Mouse (Mus musculus): ENCODE results near the gene Serinc3.
"Not testable (repeated sequence)": the region's sequence is repeated elsewhere in the genome, so short reads cannot be mapped to it uniquely, and the experiment has no call there.

Gene Serinc3

DNA sequence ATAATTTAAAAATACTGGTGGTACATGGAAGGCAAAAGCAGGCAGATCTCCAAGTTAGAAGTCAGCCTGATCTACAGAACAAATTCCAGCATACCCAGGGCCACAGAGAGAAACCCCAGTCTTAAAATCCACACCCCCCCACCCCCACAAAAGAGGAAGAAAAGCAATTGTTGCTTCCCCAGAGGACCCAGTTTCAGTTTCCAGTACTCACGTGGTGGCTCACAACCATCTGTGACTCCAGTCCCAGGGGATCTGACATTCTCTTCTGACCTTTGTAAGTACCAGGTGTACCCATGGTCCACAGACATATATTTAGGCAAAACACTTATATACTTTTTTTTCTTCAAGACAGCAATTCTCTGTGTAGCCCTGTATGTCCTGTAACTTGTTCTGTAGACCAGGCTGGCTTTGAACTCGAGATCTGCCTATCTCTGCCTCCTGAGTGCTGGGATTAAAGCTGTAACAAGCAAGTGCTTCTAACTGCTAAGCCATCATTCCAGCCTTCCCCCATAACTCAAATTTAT lies 17.8 kb upstream of the Serinc3 start:
- in situ Hi-C loops (cut with MboI, MseI): no loop called here

DNA sequence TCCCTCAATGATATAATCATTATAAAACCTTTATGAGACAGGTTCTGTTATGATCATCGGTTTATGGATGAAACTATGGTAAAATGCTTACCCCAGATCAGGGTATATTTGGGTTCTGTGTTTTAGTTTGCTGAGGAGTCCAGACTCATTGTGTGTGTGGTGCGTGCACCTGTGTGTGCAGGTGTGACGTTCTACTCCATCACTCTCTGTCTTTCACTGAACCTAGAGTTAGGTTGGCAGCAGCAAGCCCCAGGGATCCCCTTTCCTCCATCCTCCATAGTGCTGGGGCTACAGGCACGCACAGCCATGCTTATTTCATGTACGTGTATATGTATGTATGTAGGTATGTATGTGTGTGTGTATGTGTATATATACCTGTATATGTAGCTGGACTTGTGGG lies 17.1 kb upstream of the Serinc3 start:
- in situ Hi-C loops (cut with MboI, MseI): no loop called here

DNA sequence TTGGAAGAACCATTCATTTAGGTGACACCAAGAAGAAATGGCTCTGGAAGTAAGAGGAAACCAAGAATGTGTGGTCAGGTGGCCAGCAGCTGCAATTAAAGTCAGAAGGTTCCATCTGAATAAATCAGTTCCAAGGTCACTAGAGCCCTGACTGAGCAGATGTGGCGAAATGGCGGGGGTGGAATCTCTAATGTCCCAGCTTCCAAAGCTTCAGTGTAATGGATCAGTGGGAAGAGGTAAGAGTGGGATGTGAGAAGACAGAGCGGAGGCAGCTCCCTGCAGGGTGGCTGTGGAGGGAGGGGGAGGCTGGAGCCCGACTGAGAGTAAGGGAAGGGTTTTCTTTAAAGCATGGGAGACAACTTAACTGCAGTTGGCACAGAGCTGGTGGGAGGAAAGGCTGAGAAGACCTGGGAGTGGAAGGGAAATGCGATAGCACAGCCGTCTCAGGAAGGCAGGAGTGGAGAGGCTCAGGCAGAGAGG lies 16.5 kb upstream of the Serinc3 start:
- in situ Hi-C loops (cut with MboI, MseI): no loop called here

DNA sequence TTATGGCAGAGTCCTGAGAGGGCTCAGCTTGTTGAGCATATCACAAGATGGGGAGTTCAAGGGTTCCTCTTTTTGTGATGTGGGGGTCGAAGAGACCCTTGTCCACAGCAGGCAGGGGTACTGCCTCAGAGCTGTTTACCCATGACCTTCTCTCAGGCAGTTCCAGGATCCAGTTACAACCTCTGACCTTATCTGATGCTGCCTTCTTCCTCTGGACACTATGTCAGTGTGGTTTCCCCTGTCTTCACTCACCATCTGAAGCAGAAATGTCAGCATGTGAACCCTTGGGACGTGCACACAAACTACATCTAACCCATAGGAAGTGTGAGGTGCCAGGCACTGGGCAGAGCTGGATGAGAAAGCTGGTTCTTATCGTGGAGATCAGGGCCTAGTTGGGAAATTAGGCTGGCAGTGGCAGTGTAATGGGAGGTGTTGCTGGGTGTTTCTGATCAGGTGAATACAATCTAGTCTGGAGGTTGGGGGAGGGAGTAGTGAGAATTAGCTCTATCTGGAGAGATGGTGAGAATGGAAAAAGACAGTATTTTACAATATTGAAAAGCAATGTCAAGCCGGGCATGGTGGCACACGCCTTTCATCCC lies 15.3 kb upstream of the Serinc3 start:
- in situ Hi-C loops (cut with MboI, MseI): no loop called here

DNA sequence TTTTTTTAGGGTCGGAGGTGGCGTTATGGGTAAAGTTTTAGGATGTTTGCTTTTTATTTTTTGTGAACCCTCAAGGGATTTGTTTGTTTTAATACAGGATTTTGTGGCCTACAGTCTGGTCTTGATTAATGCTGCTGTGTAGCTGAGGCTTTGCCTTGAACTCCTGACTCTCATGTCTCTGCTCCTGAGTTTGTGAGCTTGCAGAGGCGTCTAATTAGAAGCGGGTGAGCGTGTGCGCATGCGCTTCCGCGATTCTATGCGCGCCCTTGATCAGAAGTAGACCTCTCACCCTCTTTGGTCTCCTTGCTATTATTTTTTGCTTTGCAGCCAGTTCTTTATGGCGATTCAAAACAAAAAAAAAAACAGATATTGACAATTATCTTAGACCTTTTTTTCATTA lies 14.5 kb upstream of the Serinc3 start:
- in situ Hi-C loops (cut with MboI, MseI): no loop called here

DNA sequence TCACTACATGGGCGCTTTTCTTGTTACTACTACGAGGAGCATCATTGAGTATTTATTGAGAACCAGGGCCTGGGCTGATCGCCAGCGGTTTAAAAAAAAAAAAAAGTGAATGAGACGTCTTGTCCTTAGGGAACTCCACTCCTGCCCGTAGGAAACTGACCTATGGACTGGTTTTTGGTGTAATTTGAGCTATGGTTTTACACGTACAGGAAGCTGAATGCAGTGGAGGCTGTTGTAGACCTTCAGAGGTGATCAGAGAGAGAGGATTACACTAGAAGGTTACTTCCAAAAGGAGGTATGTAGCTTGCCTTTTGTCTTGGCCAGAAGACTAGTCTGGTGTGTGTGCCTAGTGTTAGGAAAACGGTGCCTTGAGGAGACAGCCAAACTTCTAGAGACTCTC lies 14.0 kb upstream of the Serinc3 start:
- in situ Hi-C loops (cut with MboI, MseI): no loop called here

DNA sequence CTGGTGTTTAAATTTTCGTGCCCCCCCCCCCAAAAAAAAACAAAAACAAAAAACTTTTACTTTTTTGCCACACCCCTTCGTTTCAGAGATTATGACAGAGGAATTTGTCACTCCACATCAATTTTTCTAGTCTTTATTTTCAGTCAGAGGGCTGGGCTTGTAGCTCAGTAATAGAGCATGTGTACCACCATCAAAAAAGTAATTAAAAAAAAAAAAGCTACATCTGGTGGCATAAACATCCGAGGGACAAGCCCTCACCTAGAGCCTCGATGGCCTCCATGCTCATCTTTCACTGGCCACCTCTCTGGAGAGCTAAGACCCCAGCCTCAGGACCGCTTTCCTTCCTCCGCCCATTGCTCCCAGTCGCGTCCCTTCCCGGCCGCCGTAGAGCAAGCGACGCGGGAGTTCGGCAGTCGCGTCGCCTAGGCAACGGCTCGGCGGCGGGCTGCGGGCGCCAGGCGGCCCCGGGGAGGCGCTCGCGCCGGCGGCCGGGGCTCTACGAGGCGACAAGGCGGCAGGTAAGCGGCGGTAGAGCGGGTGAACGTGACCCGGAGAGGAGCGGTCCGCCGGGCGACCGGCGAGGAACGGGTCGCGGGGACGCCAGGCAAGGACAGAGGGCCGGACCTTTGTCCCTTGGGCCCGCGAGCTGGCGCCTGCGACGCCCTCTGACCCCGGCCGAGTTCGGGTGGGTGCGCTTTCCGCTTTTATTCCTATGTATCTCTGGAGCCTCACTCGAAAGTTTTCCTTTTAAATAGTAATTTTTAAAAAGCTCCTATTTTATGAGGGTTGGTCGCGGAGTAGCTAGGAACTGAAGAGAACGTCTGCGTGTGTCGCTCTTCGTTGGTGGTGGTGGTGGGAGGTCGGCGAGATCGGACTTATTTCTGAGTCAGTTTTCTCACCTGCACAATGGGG lies 13.3 kb upstream of the Serinc3 start, which contains the start of gene Pkig:
Gene Pkig, plus strand, starts transcription at position 412 of the 912 bp plus-strand sequence.
- in situ Hi-C loops (cut with MboI, MseI): no loop called here

DNA sequence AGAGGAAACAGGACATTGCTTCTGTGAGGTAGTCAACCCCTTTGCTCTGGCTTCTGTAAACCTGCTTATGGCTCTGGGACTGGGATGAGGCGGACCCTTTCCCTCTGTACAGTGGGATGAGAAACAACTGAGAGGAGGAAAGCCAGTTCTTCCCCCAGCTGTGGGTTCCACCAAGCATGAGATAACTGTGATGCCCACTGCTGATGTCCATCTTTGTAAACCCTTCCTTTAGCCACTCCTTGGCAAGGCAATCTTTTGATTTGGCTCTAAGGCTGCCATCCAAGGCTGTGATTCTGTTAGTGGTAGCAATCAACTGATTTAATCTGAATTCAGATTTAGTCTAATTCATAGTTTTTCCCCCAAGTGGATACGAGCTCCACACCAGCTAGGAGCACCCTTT lies 12.6 kb upstream of the Serinc3 start:
- in situ Hi-C loops (cut with MboI, MseI): no loop called here

DNA sequence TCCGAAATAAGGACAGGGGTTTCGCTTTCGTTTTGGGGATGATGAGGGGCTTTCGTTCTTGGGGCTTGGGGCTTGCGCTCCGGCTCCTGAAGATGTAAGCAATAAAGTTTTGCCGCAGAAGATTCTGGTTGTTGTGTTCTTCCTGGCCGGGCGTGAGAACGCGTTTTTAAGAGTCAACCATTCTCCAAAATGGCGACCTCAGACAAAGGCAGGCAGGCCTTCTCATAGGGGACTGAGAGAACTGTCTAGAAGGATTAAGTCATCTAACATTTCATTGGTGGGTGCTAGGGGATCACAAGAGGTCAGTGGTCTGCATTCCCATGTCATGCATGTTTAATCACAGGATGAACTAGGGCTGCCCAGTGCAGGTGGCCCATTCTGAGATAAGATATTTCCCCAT lies 10.8 kb upstream of the Serinc3 start:
- in situ Hi-C loops (cut with MboI, MseI): not testable (repeated sequence)

DNA sequence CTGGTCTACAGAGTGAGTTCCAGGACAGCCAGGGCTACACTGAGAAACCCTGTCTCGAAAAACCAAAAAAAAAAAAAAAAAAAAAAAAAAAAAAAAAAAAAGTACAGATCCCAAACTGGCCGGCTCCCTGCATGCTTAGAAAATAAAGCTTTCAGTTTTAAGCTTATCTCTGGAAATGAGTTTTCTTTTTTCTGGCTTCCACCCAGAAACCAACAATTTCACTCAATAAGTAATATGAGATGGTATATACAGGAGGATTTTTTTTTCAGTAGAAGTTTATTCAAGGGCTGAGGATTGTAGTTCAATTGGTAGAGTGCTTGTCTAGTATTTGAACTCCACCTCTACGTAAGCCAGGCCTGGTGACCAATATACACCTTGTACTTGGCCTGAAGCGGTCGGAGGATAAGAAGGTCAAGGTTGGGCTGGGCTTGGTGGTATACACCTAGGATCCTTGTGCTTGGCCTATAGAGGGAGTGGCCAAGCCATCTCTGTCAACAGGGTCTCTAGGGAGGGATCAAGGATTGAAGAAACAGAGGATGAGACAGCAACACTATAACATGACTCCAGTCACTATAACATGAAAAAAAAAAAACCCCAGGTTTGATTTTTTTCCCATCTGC lies 1.6 kb upstream of the Serinc3 start:
- in situ Hi-C loops (cut with MboI, MseI): loop anchor here (25.0 kb wide), 1 partner anchor 441 kb away; no protein-coding TSS in a partner anchor

DNA sequence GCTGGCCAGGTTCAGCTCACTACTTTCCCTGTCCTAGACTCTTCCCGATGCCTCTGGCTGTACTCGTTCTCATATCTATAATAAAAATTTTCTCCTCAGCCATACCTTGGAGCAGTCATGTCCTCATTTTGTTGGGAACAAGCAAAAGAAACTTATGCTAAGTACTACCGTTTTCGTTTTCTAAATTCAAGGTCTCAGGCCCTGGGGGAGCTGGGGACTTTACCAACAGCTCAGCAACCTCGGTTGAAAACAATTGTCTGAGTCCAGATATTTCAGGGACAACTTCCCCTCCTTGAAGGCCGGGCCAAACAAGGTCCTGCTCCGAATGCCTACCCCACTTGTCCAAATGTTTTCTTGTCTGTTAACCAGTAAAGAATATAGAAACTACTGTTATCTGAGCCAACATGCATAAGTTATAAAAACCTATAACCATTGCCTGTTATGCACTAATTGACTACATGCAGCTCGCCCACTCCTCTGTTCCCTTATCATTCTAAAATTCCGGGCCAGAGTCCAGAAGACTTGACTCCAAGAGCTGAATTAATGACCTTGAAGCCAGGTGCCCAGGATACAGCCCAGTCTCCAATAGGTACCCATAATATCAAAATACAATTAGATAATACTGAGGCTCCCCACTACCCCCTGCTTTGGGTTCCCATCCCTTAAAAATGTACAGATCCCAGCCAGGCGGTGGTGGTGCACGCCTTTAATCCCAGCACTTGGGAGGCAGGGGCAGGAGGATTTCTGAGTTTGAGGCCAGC lies 949 bp upstream of the Serinc3 start:
- in situ Hi-C loops (cut with MboI, MseI): loop anchor here (25.0 kb wide), 1 partner anchor 441 kb away; no protein-coding TSS in a partner anchor

DNA sequence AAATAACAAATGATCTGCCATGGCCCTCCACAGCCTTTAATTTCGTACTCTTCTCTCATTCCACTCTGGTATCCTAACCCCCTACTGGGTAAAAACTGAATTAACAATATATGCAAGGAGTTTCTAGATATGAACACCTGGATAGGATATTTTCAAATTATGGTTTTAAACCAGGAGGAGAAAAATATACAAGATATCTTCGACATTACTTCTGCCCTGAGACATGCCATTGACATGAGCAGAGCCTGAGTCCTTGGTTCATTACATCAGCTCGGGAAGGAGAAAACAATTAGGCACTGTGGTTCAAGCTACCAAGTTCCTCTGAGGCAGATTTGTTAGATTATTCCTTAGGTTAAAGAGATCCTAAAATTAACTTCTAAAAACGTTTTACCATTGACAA lies 884 bp downstream of the Serinc3 start:
- in situ Hi-C loops (cut with MboI, MseI): loop anchor here (25.0 kb wide), 1 partner anchor 443 kb away; no protein-coding TSS in a partner anchor

DNA sequence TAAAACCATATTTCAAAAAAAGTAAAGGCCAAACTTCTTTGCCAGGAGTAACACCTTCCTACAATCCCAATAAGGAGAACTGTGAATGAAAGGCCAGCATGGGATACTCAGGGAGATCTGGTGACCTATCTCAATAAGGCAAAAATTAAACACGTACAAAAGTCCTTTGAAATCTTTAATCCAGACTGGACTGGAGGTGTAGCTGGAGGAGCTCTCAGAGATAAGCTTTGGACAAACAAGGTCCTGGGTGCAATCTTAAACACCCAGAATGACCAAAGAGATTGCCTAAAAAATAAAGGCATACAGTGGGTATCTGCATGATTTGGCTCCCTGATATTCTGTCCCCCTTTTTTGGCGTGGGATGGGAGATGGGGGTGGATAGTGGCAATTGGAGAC lies 1.4 kb downstream of the Serinc3 start:
- in situ Hi-C loops (cut with MboI, MseI): loop anchor here (25.0 kb wide), 1 partner anchor 444 kb away; no protein-coding TSS in a partner anchor

DNA sequence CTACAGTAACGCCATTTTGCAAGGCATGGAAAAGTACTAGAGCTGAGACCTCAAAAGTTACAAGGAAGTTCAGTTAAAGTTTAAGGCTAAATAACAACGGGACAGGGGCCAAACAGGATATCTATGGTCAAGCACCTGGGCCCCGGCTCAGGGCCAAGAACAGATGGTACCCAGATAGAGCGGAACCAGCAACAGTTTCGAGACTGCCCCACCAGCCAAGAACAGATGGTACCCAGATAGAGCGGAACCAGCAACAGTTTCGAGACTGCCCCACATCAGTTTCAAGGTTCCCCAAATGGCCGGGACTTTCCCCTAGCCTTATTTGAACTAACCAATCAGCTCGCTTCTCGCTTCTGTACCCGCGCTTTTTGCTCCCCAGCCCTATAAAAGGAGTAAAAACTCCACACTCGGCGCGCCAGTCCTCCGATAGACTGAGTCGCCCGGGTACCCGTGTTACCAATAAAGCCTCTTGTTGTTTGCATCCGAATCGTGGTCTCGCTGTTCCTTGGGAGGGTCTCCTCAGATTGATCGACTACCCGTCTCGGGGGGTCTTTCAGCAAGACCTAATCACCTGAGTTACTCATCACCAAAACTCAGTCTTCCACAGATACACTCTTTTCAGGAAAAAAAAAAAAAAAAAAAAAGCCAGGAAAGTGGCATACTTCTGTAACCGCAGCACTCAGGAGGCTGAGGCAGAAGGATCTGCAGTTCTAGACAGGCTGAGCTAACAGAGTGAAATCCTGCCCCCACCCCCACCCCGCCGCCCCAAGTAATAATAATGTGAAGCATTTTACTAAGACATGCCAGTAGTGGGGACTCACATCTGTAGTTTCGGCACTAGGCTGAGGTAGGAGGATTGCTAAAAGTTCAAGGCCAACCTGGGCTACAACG lies 2.0 kb downstream of the Serinc3 start:
- in situ Hi-C loops (cut with MboI, MseI): loop anchor here (25.0 kb wide), 1 partner anchor 444 kb away; no protein-coding TSS in a partner anchor

DNA sequence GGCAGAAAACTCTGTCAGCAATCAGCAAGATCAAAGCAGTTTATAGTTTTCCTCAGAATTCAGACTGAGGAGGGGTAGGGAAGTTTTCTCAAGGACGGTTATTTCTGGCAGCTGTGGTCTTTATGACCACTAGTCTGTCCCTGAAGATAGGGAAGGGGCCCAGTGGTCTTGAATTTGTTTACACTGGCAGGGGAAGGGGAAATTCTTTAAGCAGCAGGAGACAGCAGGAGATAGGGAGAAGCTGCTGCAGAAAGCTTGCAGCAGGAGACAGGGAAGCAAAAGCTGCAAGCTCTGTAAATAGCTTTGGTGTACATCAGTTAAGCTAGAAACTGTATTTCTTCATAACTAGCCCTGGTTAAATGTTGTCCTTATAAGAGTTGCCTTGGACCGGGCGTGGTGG lies 3.2 kb downstream of the Serinc3 start:
- in situ Hi-C loops (cut with MboI, MseI): loop anchor here (25.0 kb wide), 1 partner anchor 446 kb away; no protein-coding TSS in a partner anchor

DNA sequence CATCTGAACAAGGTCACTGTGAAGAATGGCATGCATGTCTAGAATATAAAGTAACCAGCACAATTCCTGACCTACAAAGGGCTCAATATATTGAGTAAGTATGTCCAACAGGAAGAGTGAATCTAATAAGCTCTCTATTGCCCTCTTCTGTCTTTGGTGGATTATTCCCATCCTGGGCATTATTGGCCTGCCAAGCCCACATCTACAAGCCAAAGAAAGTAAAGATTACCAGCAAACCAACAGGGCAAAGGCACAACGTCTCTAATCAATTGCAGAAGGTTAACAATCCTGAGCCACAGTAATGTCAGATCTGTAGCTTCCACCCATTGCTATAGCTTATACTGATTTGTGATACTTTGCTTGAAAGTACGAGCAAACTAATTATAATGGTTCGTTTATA lies 4.4 kb downstream of the Serinc3 start:
- in situ Hi-C loops (cut with MboI, MseI): loop anchor here (25.0 kb wide), 1 partner anchor 447 kb away; no protein-coding TSS in a partner anchor

DNA sequence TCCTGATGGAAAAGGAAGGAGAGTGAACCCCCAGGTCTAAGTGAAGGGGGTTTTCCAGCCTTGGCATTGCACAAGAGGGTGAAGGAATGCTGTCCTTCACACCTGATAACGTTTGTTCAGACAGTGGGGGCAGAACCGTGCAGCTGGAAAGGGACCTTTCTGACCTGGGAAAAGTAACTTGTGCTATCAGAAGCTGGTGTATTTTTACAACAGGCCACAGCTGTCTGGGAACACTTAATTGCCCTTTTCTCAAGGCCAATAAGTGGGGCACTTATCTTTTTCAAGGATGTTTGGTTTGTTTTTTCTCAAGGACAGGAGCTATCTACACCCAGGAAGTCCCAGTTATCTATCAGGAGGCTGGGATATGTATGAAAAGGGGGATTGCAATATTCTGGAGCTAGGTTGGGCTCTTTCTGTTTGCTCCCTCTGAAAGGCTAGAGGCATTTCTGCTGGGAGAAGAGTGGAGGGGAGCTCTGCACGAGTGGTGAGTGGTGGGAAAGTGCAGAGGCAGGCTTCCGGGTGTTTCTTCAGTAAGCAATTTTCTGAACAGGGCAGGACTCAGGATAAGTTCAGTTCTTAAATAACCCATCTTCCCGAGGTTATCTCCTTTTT lies 7.2 kb downstream of the Serinc3 start:
- in situ Hi-C loops (cut with MboI, MseI): loop anchor here (25.0 kb wide), 1 partner anchor 450 kb away; no protein-coding TSS in a partner anchor

DNA sequence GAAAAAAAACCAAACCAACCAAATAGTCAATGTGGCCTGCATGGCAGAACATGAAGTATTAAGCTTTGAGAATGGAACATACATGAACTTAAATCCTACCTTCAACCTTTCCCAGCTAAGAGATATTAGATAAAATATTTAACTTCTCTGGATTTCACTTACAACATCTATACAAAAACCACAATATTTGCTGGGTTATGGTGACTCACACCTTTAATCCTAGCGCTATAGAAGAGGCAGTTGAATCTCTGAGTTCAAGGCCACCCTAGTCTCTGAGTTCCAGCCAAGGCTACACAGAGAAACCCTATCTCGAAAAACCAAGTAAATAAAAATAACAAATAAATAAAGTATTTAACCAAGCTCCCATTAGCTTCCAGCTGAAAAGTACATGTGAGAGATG lies 8.9 kb downstream of the Serinc3 start:
- in situ Hi-C loops (cut with MboI, MseI): loop anchor here (25.0 kb wide), 1 partner anchor 451 kb away; no protein-coding TSS in a partner anchor

DNA sequence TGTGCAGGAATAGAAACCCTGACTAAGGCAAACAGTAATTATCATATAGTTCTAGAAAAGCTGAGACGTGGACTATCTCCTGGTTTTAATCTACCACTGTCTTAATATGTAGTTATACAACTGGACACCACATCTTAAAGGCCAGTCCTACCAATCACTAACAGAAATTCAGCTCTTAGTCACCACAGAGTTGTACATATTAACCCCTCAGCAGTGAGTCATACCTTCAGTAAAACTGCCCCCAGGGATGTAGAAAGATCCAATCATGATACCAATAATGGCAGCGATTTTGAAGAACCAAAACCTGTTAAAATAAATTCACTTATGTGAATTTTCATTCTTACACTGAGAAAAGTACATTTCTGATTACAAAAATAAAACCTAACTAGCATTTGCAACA lies 10.7 kb downstream of the Serinc3 start:
- in situ Hi-C loops (cut with MboI, MseI): loop anchor here (25.0 kb wide), 1 partner anchor 453 kb away; no protein-coding TSS in a partner anchor
